Mouse (Mus musculus): ENCODE measurements around the gene Dnah17.

Dnah17 gene

GRCm38 (mm10) chr11:118130534-118130933 is at the start of gene Dnah17:
Gene Dnah17, minus strand, starts transcription at chr11:118130634.
- DNase-seq = no peak

GRCm38 (mm10) chr11:118180199-118180598 is 49.8 kb upstream of the Dnah17 start:
- DNase-seq = no peak

- no peak for DNase-seq
These were observed 47.8 kb upstream of the Dnah17 start for GRCm38 (mm10) chr11:118178236-118178635.

GRCm38 (mm10) chr11:118174752-118175151 is 44.3 kb upstream of the Dnah17 start:
- peak; percentile 97 for DNase-seq

- DNase-seq = no peak
These were observed 42.3 kb upstream of the Dnah17 start for GRCm38 (mm10) chr11:118172768-118173167.

- no peak for DNase-seq
These were observed 39.9 kb upstream of the Dnah17 start for GRCm38 (mm10) chr11:118170333-118170732.

GRCm38 (mm10) chr11:118168714-118169113 is 38.3 kb upstream of the Dnah17 start:
- no peak for DNase-seq

GRCm38 (mm10) chr11:118166626-118167025 is 36.2 kb upstream of the Dnah17 start:
- DNase-seq = no peak

GRCm38 (mm10) chr11:118165681-118166080 is 35.2 kb upstream of the Dnah17 start:
- DNase-seq = no peak

- no peak for DNase-seq
These were observed 34.1 kb upstream of the Dnah17 start for GRCm38 (mm10) chr11:118164566-118164965.

- DNase-seq = no peak
These were observed 31.8 kb upstream of the Dnah17 start for GRCm38 (mm10) chr11:118162245-118162644.

- no peak for DNase-seq
These were observed 30.8 kb upstream of the Dnah17 start for GRCm38 (mm10) chr11:118161240-118161639.

- DNase-seq = peak; percentile 92
These were observed 30.3 kb upstream of the Dnah17 start for GRCm38 (mm10) chr11:118160763-118161162.

GRCm38 (mm10) chr11:118158753-118159152 is 28.3 kb upstream of the Dnah17 start:
- DNase-seq = no peak

GRCm38 (mm10) chr11:118156480-118157060 is 26.1 kb upstream of the Dnah17 start:
- DNase-seq = peak; percentile 92

GRCm38 (mm10) chr11:118152964-118153363 is 22.5 kb upstream of the Dnah17 start:
- no peak for DNase-seq

- no peak for DNase-seq
These were observed 21.2 kb upstream of the Dnah17 start for GRCm38 (mm10) chr11:118151423-118152180.

- no peak for DNase-seq
These were observed 19.8 kb upstream of the Dnah17 start for GRCm38 (mm10) chr11:118150115-118150701.

GRCm38 (mm10) chr11:118147877-118148637 is 17.6 kb upstream of the Dnah17 start:
- no peak for DNase-seq

- no peak for DNase-seq
These were observed 16.0 kb upstream of the Dnah17 start for GRCm38 (mm10) chr11:118146446-118146845.

GRCm38 (mm10) chr11:118145771-118146351 is 15.4 kb upstream of the Dnah17 start:
- peak; percentile 99 for DNase-seq

- DNase-seq = peak; percentile 94
These were observed 14.7 kb upstream of the Dnah17 start for GRCm38 (mm10) chr11:118145092-118145491.

- no peak for DNase-seq
These were observed 13.3 kb upstream of the Dnah17 start for GRCm38 (mm10) chr11:118143731-118144130.

Data from heart, adult 11 months (tissue).